Mouse (Mus musculus): ENCODE results near the gene Tanc2. TPM values are rescaled to one million over a fixed set of nuclear protein-coding genes. Genes with fewer than 3 reads are reported as not detected.

The Tanc2 gene
- polyA plus RNA-seq, 1 experiment from 2014 or later, result 14.5 TPM

DNA sequence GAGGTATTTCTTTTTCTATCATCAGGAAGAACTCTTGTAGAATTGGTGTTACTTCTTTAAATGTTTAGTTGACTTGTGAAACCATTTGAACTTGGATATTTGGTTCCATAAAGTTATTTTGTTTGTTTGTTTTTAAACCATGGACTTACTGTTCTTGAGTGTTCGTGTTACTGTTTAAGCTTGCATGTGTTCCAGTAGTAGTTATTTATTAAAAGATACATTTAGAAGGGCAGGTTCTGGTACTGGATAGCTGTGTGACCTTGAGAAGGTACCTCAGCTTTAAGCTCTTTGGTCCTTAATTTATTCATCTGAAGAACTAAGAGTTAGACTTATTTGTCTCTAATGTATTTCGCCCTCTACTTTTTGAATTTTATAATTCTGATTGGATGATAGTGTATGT lies 64.8 kb downstream of the Tanc2 start:
- no peak overlapping the region for H3K4me2 ChIP-seq
- no peaks in the 10 kb centered on the region for H3K9me3 ChIP-seq
- H3K4me3 ChIP-seq, result no peak overlapping the region
- ATAC-seq (ENCODE audit: extremely low read depth, insufficient number of reproducible peaks, low FRiP score, low TSS enrichment), result no peak
- no peak overlapping the region for H3K27ac ChIP-seq (replicated peaks)
- no peaks in the 10 kb centered on the region for H3K36me3 ChIP-seq
- 82% methylated on average over 2 of the region's 2 CpGs for WGBS
- no peak overlapping the region for H3K9ac ChIP-seq
- peaks cover 14% of the 10 kb centered on the region for H3K4me1 ChIP-seq
- H3K27me3 ChIP-seq (replicated peaks), result no peaks in the 10 kb centered on the region

DNA sequence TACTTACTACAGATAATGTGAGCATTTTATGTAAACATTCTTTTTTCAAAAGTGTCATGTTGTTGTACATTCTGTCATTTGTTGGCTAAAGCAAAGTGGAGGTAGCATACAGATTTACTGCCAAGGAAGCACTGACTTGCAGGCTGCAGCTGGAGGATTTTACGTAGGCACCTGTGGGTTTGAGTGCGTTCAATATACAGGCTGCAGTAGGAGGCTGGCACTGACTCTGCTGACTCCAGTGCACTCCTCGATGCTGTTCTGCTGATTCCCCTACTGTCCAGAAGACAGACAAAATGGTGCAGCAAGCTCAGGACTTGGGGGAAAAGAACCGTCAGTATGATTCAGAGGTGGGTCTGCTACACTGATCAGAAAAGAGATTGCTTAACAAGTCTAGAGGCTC lies 65.5 kb downstream of the Tanc2 start:
- peaks cover 18% of the 10 kb centered on the region for H3K4me1 ChIP-seq
- no peaks in the 10 kb centered on the region for H3K36me3 ChIP-seq
- ATAC-seq (ENCODE audit: extremely low read depth, insufficient number of reproducible peaks, low FRiP score, low TSS enrichment), result no peak
- H3K27ac ChIP-seq (replicated peaks), result no peak overlapping the region
- WGBS, result 79% methylated on average over 4 of the region's 4 CpGs
- H3K9me3 ChIP-seq, result no peaks in the 10 kb centered on the region
- no peaks in the 10 kb centered on the region for H3K27me3 ChIP-seq (replicated peaks)
- no peak overlapping the region for H3K4me3 ChIP-seq
- H3K4me2 ChIP-seq, result no peak overlapping the region
- no peak overlapping the region for H3K9ac ChIP-seq

DNA sequence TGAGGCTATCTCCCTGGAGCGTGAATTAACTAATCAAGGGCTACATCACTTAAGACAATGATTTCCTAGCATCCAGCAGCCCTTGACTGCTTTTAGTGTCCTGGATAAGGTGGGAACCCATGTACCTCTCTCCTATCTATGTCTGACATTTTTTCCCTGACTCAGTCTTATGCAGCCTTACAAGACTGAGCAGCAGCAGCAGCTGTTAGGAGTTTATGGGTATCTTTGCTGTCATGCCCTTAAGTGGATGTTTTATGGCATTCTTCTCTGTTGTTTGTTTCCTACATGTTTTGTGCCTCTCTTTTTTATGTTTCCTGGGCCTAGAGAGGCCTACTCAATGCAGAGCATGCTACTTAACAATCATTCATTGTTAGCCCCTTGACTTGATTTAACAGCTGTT lies 78.1 kb downstream of the Tanc2 start:
- Histone ChIP-seq H3K4me1 (no peaks in the 10 kb centered on the region), H3K27me3 (replicated peaks) (no peaks in the 10 kb centered on the region), H3K9ac (no peak overlapping the region), H3K4me3 (no peak overlapping the region), H3K27ac (replicated peaks) (no peak overlapping the region), H3K9me3 (no peaks in the 10 kb centered on the region), H3K36me3 (peaks cover 8% of the 10 kb centered on the region; the same call in 1 of the 2 replicates), H3K4me2 (no peak overlapping the region)
- WGBS, result 85% methylated on average over 1 of the region's 1 CpGs
- no peak for ATAC-seq (ENCODE audit: extremely low read depth, insufficient number of reproducible peaks, low FRiP score, low TSS enrichment)

DNA sequence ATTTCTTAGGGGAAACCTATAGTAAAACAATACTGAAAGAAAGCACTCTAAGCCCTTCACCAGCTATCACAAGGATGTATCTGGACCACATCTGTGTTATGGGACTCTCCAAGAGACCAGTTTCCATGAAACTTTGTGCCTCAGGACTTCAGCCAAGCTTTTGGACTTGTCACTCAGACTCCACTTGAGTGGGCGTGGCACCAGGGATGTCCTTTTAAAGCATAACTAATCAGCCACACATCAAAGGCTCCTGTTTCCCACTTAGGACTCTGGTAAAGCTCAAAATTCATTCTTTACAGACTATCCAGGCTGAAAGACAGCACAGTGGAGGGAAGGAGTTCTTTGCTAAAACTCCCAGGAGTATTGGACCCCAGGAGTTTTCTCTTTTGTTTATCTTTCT lies 89.2 kb downstream of the Tanc2 start:
- WGBS, result 65% methylated on average over 1 of the region's 1 CpGs

DNA sequence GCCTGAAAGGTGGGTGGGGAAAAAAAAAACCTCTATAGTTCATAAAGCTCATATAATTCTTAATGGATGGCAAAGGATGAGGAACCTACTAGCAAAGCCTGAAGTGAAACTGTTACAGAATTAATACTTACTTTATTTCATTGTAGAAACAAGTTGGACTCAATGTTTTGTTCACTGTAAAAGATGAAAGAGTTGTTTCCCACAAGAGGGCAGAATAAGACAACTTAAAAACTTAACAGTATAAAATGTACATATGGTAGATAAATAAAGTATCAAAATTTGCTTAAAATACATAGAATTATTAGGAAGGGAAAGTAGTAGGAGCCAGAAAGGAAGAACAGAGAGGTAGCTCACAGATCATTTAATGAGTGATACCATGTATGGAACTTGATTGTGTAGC lies 95.0 kb downstream of the Tanc2 start:
- peaks cover 8% of the 10 kb centered on the region for H3K36me3 ChIP-seq
- ATAC-seq (ENCODE audit: extremely low read depth, insufficient number of reproducible peaks, low FRiP score, low TSS enrichment), result no peak
- no peak overlapping the region for H3K27ac ChIP-seq (replicated peaks)
- no peak overlapping the region for H3K4me3 ChIP-seq
- peaks cover 7% of the 10 kb centered on the region for H3K4me1 ChIP-seq
- no peaks in the 10 kb centered on the region for H3K9me3 ChIP-seq
- H3K9ac ChIP-seq, result no peak overlapping the region
- H3K27me3 ChIP-seq (replicated peaks), result no peaks in the 10 kb centered on the region
- H3K4me2 ChIP-seq, result no peak overlapping the region

More for the DNA sequence above, 89.2 kb downstream of the Tanc2 start:
- Histone ChIP-seq H3K9me3 (no peaks in the 10 kb centered on the region), H3K4me1 (peaks cover 11% of the 10 kb centered on the region), H3K9ac (no peak overlapping the region), H3K27ac (replicated peaks) (no peak overlapping the region), H3K4me2 (no peak overlapping the region), H3K4me3 (no peak overlapping the region), H3K36me3 (peaks cover 23% of the 10 kb centered on the region), H3K27me3 (replicated peaks) (no peaks in the 10 kb centered on the region)
- ATAC-seq (ENCODE audit: extremely low read depth, insufficient number of reproducible peaks, low FRiP score, low TSS enrichment), result no peak

DNA sequence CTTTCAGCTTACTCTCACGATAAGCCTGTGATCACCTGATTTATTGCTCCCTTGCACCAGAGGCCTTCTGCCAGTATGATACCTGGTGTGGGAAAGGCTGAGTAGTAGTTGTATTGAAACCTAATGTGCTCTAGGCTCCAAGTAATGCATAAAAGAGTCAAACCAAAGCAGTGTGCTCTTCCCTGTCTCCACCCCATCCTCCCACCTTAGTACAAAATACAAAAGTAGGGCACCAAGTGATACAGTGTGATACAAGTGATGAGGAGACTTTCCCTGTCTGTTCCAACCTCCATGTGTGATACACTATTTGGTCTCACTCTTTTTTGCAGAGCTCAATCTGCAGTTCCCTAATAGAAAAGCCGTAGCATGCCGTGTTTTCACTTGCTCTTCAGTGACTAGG lies 110.7 kb downstream of the Tanc2 start:
- Histone ChIP-seq H3K36me3 (no peaks in the 10 kb centered on the region), H3K4me3 (no peak overlapping the region), H3K4me1 (0 out of 2 replicates have a peak, but pooled peaks cover 4% of the 10 kb centered on the region), H3K9ac (no peak overlapping the region), H3K4me2 (no peak overlapping the region), H3K27ac (replicated peaks) (no peak overlapping the region), H3K27me3 (replicated peaks) (no peaks in the 10 kb centered on the region), H3K9me3 (no peaks in the 10 kb centered on the region)
- no peak for ATAC-seq (ENCODE audit: extremely low read depth, insufficient number of reproducible peaks, low FRiP score, low TSS enrichment)
- 75% methylated on average over 3 of the region's 3 CpGs for WGBS

DNA sequence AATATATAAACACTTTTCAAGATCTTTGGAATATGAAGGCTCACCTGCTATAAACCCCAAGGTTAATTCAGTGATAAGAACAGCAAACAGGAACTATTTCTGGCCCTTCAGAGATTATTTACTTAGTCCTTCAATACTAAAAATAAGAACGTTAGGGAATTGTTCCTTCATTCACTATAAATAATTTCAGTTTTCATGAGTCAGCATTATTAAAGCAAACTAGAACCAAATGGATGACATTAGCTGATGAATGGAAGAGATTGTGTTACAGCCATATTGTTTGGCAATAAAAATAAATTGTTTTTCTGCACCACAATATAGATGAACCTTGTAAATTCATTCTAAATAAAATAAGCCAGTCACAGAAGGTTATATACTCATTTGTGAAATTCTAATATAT lies 129.9 kb downstream of the Tanc2 start:
- H3K27ac ChIP-seq (replicated peaks), result no peak overlapping the region
- WGBS, result 39% methylated on average over 1 of the region's 1 CpGs

DNA sequence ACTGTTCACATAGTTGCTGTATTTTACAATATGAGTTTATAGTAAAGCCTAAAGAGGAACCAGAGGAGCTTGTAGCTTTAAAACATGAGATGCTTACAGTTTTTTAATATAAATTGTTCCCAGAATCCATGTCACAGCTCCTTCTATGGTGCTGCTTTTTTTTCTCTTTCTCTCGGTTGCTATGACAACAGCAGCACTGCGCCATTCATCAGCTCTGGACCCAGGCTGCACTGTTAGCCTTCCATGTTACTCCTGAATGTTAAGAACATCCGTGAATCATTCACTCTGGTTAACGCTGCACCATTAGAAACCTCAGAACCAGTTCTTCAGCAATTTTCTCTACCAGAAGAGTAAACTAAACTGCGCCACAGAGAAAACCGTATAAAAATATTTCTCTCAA lies 141.8 kb downstream of the Tanc2 start:
- no peak for ATAC-seq (ENCODE audit: extremely low read depth, insufficient number of reproducible peaks, low FRiP score, low TSS enrichment)
- no peak overlapping the region for H3K4me2 ChIP-seq

More for the DNA sequence above, 129.9 kb downstream of the Tanc2 start:
- Histone ChIP-seq H3K4me3 (no peak overlapping the region), H3K4me2 (no peak overlapping the region), H3K27me3 (replicated peaks) (no peaks in the 10 kb centered on the region), H3K9me3 (no peaks in the 10 kb centered on the region), H3K36me3 (no peaks in the 10 kb centered on the region), H3K9ac (no peak overlapping the region), H3K4me1 (peaks cover 8% of the 10 kb centered on the region)
- no peak for ATAC-seq (ENCODE audit: extremely low read depth, insufficient number of reproducible peaks, low FRiP score, low TSS enrichment)

DNA sequence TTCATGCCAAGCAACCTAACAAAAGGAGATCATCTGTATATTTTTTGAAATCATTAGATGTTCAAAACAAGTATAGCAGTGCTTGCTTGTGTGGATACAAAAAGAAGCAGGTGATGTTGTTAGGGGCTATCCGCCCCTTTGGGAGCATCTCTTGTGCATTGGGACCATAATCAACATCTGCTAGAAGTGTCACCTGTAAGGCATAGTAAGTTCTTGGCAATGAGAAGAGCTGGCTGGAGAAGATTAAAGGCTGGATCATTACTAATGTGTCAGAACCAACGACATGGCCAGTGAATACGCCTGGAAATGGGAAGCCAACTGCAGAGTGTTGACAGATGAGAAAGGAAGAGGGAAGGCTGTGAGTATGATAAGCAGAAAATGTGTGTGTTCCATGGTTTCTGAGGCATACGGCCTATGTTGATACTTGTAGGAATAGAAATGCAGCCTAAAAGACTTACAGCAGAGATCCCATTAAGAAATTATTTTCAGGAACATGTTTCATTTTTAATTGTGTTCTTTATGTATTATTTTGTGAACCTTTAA lies 142.3 kb downstream of the Tanc2 start:
- Histone ChIP-seq H3K4me3 (no peak overlapping the region), H3K9ac (no peak overlapping the region), H3K9me3 (no peaks in the 10 kb centered on the region), H3K4me2 (no peak overlapping the region), H3K27ac (replicated peaks) (no peak overlapping the region; the same call in 1 of the 2 replicates), H3K27me3 (replicated peaks) (no peaks in the 10 kb centered on the region), H3K4me1 (peaks cover 11% of the 10 kb centered on the region), H3K36me3 (peaks cover 2% of the 10 kb centered on the region; the same call in 1 of the 2 replicates)
- 20% methylated on average over 4 of the region's 4 CpGs for WGBS
- no peak for ATAC-seq (ENCODE audit: extremely low read depth, insufficient number of reproducible peaks, low FRiP score, low TSS enrichment)

More for the DNA sequence above, 141.8 kb downstream of the Tanc2 start:
- H3K9ac ChIP-seq, result no peak overlapping the region
- no peaks in the 10 kb centered on the region for H3K27me3 ChIP-seq (replicated peaks)
- H3K4me1 ChIP-seq, result peaks cover 11% of the 10 kb centered on the region
- H3K4me3 ChIP-seq, result no peak overlapping the region
- WGBS, result 77% methylated on average over 6 of the region's 6 CpGs
- no peaks in the 10 kb centered on the region for H3K9me3 ChIP-seq
- no peak overlapping the region for H3K27ac ChIP-seq (replicated peaks)
- no peaks in the 10 kb centered on the region for H3K36me3 ChIP-seq

DNA sequence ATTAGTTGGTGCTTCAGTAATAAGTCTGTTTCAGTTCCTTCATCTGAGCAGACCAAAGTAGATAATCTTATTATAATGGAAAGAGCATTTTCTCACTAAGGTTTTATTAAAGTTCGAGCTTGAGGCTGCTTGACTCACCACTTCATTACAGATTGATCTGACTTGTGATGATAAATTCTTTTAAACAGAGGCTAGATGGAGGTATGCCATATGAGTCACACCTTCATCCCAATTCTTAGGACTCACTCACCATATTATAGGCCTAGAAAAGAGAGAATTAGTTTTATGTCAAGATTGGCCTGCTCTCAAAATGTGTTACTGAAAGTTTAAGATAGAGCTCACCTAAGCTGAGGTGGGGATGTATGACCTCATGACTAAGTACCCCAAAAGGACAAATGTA lies 153.4 kb downstream of the Tanc2 start:
- WGBS, result 76% methylated on average over 1 of the region's 1 CpGs
- no peak overlapping the region for H3K4me2 ChIP-seq
- H3K36me3 ChIP-seq, result no peaks in the 10 kb centered on the region
- no peak for ATAC-seq (ENCODE audit: extremely low read depth, insufficient number of reproducible peaks, low FRiP score, low TSS enrichment)
- no peak overlapping the region for H3K4me3 ChIP-seq
- no peak overlapping the region for H3K9ac ChIP-seq
- no peaks in the 10 kb centered on the region for H3K9me3 ChIP-seq
- H3K27me3 ChIP-seq (replicated peaks), result no peaks in the 10 kb centered on the region
- H3K4me1 ChIP-seq, result no peaks in the 10 kb centered on the region
- no peak overlapping the region for H3K27ac ChIP-seq (replicated peaks)

DNA sequence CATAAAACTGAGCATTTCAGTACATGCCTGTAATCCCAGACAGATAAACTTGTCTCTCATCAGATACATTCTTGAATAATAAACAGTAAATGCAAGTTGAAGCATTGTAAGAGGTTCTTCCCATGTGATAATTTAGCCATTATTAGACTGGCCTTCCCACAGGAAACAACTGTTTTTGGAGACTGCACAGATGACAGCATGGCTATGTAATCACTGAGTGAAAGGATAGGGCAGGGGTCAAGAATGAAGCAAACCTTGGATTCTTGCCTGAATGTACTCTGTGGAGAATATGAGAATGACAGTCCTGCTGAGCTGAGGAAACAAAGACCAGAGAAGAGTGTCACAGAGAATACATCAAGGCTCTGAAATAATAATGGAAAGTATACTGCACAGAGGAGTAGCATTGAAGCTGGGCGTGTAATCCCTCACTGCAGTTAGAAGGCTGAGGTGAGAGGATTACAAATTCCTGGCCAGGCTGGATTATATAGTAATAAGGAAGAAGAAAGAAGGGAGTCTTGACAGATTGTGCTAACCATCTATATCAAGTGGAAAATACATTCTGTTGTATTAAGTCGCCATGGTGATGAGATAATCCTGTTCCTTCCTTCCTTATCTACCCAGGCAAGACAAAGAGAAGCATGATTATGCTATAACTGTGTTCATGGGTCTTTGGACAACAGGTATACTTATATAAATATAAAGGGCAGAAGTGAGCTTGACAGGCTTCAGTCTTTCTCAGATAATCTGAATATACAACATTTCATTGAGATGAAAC lies 159.7 kb downstream of the Tanc2 start:
- H3K36me3 ChIP-seq, result peaks cover 12% of the 10 kb centered on the region
- no peak overlapping the region for H3K4me2 ChIP-seq
- H3K9me3 ChIP-seq, result peaks cover 7% of the 10 kb centered on the region; the same call in 1 of the 2 replicates
- H3K4me3 ChIP-seq, result no peak overlapping the region
- H3K9ac ChIP-seq, result no peak overlapping the region
- H3K27ac ChIP-seq (replicated peaks), result peak overlapping the region; percentile 77
- WGBS, result 40% methylated on average over 2 of the region's 2 CpGs
- peaks cover 19% of the 10 kb centered on the region for H3K4me1 ChIP-seq
- H3K27me3 ChIP-seq (replicated peaks), result no peaks in the 10 kb centered on the region
- ATAC-seq (ENCODE audit: extremely low read depth, insufficient number of reproducible peaks, low FRiP score, low TSS enrichment), result no peak
